Mouse (Mus musculus) midbrain, embryonic 16.5 days (tissue): ENCODE data around the gene Cdx2. TPM values are rescaled to one million over a fixed set of nuclear protein-coding genes. Genes with fewer than 3 reads are reported as not detected.

Experiments
- ATAC-seq: fragments of 200-750 bp; cut with Nextera tagmentation; 2 replicates; pipeline ENCODE4 v1.8.0; 2017; ENCODE audit warnings: moderate TSS enrichment
- H3K27ac ChIP-seq: fragments of 300-500 bp; sonication (generic); 2 replicates; pipeline ENCODE4 v1.5.1; 2014; ENCODE audit warnings: mild to moderate bottlenecking, low read length, mixed read lengths
- H3K27me3 ChIP-seq: fragments of 300-500 bp; sonication (generic); 2 replicates; pipeline ENCODE4 v1.6.1; 2014; ENCODE audit warnings: low read depth, low read length, mixed read lengths; ENCODE audit not compliant: control insufficient read depth, insufficient read depth
- H3K36me3 ChIP-seq: fragments of 300-500 bp; sonication (generic); 2 replicates; pipeline ENCODE4 v1.6.1; 2014; ENCODE audit warnings: mild to moderate bottlenecking, low read length, moderate library complexity, mixed read lengths; ENCODE audit not compliant: control insufficient read depth, insufficient read depth
- H3K4me1 ChIP-seq: fragments of 300-500 bp; sonication (generic); 2 replicates; pipeline ENCODE4 v1.6.1; 2014; ENCODE audit warnings: mild to moderate bottlenecking, low read length, mixed read lengths; ENCODE audit not compliant: control insufficient read depth, insufficient read depth
- H3K4me2 ChIP-seq: fragments of 300-500 bp; sonication (generic); 2 replicates; pipeline ENCODE4 v1.6.1; 2014; ENCODE audit warnings: mild to moderate bottlenecking, low read length, mixed read lengths
- H3K4me3 ChIP-seq: fragments of 300-500 bp; sonication (generic); 2 replicates; pipeline ENCODE4 v1.5.1; 2014; ENCODE audit warnings: low read depth, mild to moderate bottlenecking, low read length, moderate library complexity, mixed read lengths
- H3K9ac ChIP-seq: fragments of 300-500 bp; sonication (generic); 2 replicates; pipeline ENCODE4 v1.6.1; 2014; ENCODE audit warnings: low read depth, low read length, mixed read lengths
- H3K9me3 ChIP-seq: fragments of 300-500 bp; sonication (generic); replicated peaks from 2 replicates; pipeline ENCODE4 v1.6.1; 2014; ENCODE audit warnings: mild to moderate bottlenecking, low read length, mixed read lengths; ENCODE audit not compliant: control insufficient read depth, poor library complexity, severe bottlenecking
- WGBS: fragments of 180-500 bp; shearing (Covaris S2); extraction: QIAGEN DNeasy Blood & Tissue Kit; methylation state at CpG from one replicate; pipeline ENCODE4 v1.1.7; 2014; 5-methylcytosine and 5-hydroxymethylcytosine counted together
- polyA plus RNA-seq: library from polyadenylated mRNA; unstranded; fragments of >200 nt; fragmentation: Nextera tagmentation; extraction: Ambion mirVana; gene quantifications from 2 replicates; pipeline ENCODE4 v1.2.1, GENCODE M21; 2015

The Cdx2 gene
- polyA plus RNA-seq, 1 experiment from 2014 or later = not detected

DNA sequence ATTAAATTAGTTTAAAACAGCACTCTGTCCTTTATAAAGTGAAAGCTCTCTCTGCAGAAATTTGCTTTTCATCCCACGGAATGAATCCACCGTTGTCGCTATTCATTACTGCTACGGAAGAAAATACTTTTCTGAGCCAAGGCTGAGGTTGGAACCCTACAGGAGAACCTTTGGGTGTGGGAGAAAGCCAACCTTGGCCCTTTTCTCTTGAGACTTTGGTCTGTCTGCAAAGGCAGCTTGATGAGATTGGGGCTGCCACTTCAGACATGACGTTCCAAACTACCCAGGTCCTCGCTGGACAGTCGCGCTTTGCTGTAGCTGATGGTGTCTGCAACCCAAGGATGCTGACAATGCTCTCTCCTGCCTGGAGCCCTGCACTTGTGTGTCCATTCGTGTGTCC is 1.4 kb upstream of the Cdx2 start:
- Histone ChIP-seq H3K4me1 (peaks cover 7% of the 10 kb centered on the region; the same call in 1 of the 2 replicates), H3K4me2 (no peak overlapping the region), H3K4me3 (no peak overlapping the region), H3K9me3 (no peaks in the 10 kb centered on the region), H3K27me3 (peaks cover 89% of the 10 kb centered on the region), H3K9ac (no peak overlapping the region), H3K27ac (no peak overlapping the region), H3K36me3 (no peaks in the 10 kb centered on the region)
- no peak for ATAC-seq
- 5% methylated on average over 9 of the region's 9 CpGs for WGBS

DNA sequence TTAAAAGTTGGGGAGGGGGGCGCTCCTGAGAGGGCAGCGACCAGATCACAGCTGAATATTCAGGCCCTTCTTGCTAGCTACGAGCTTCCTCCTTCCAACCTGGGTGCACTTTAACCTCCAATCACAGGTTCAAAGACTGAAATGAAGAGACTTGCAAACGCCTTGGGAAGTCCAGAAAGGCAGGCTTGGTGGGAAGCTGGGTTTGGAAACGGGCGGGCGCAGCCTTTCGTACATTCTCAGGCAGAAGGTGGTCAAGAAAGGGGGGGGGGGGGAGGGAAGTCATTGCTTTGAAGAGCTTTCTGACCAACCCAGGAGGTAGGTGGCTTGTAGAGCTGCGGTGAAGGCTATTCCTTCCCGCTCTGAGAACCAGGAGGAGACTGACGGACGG is 322 bp upstream of the Cdx2 start:
- Histone ChIP-seq H3K4me1 (peaks cover 7% of the 10 kb centered on the region; the same call in 1 of the 2 replicates), H3K9ac (no peak overlapping the region), H3K9me3 (no peaks in the 10 kb centered on the region), H3K4me2 (no peak overlapping the region), H3K27me3 (peaks cover 93% of the 10 kb centered on the region), H3K27ac (no peak overlapping the region), H3K36me3 (no peaks in the 10 kb centered on the region), H3K4me3 (no peak overlapping the region)
- ATAC-seq = no peak
- WGBS = under 1% methylated on average over 12 of the region's 12 CpGs

DNA sequence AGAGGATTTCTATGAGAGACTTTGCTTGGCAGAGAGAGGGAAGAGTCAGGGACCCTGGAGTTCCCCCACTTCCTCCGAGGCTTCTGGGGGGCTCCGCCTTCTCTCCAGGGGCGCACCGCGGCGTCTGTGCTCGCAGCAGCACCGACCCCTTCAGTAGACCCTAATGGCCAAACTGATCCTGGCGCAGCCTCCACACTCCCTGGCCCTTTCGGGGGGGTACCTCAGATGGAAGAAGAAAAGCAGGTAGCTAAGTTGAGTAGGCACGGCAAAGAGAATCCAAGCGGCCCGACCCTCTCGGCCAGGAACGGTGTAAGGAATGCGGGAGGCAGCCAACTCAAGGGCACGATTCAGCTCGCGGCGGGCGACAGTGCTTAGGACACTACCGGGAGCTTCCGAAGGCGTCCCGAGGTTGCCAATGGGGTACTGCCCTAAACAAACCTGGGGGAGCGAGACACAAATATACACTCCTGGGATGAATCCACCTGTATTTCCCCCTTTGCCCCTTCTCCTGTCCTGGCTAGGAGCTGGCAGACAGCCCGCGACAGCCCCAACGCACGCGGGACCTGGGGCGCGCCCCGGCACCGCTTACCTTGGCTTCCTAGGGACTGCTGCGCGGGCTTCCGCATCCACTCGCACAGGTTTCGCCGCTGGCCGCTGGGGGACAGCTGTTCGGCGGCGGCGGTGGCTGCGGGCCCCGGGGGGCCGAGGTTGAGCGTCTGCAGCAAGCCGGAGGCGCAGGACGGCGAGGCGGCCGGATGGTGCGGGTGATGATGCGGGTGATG is 1.0 kb downstream of the Cdx2 start:
- Histone ChIP-seq H3K4me1 (peaks cover 7% of the 10 kb centered on the region; the same call in 1 of the 2 replicates), H3K9ac (no peak overlapping the region), H3K4me3 (no peak overlapping the region), H3K4me2 (no peak overlapping the region), H3K9me3 (no peaks in the 10 kb centered on the region), H3K27me3 (peaks cover 94% of the 10 kb centered on the region), H3K36me3 (no peaks in the 10 kb centered on the region), H3K27ac (no peak overlapping the region)
- ATAC-seq = no peak
- under 1% methylated on average over 58 of the region's 58 CpGs for WGBS

DNA sequence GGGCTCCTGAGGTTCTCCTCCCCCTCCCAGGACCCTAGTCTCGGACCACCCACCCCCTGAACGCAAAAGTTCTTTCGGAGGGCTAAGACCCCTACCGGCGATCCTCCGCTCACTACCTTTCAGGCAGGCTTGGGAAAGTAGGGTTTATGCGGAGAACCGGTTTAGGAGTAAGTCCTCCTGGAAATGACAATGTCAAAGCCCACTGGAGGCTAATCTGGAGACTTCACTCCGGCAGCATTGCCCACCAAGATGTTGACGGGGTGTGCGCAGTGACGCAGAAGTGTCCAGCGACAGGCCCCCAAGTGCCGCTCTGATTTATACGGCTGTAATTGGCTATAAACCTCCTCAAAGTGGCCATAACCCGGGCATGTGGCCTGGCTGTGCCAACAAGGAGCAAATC is 1.9 kb downstream of the Cdx2 start:
- Histone ChIP-seq H3K9me3 (no peaks in the 10 kb centered on the region), H3K27me3 (peaks cover 89% of the 10 kb centered on the region), H3K4me3 (no peak overlapping the region), H3K36me3 (no peaks in the 10 kb centered on the region), H3K4me1 (peaks cover 7% of the 10 kb centered on the region; the same call in 1 of the 2 replicates), H3K4me2 (no peak overlapping the region), H3K9ac (no peak overlapping the region), H3K27ac (no peak overlapping the region)
- no peak for ATAC-seq
- WGBS = under 1% methylated on average over 16 of the region's 16 CpGs

DNA sequence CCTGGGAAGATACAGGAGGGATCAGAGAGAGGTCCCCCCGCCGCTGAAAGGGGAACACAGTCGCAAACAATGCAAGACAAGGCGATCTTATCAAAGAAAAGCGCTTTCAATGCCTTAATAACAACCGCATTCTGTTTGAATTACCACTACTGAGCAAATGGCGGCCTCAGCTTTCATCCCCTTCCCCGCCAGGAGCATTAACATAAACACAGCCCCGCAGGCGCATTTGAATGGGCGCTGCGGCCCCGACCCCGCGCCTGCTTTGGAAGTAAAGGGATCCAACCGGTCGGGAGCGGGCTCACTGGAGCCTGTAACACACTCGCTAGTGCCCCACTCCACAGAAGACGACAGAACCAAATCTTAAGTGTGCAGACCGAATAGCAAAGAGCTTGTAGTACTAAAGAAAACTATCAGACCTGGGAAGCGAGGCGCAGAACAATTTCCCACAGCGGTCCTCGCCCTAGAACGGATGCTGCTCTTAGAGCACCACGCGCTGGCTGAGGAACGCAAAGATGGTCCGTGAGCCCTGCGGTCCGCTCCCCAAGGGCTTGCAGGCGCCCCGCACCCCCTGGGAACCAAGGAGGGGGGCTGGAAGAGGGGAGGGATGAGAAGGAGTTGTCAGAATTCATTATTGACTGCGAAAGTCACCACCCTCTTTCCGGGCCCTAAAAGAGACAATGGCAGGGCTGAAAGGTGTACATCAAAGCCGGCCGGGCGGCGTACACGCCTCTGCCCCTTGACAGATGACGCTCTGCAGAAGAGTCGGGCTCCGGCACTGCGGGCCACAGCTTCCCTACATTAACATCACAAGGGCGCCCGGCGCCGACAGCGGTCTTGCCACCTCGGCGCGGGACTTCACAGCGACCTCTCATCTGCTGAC is 2.6 kb downstream of the Cdx2 start:
- Histone ChIP-seq H3K9me3 (no peaks in the 10 kb centered on the region), H3K4me1 (peaks cover 7% of the 10 kb centered on the region; the same call in 1 of the 2 replicates), H3K27ac (no peak overlapping the region), H3K36me3 (no peaks in the 10 kb centered on the region), H3K27me3 (peaks cover 89% of the 10 kb centered on the region), H3K4me3 (no peak overlapping the region), H3K9ac (no peak overlapping the region), H3K4me2 (no peak overlapping the region)
- no peak for ATAC-seq
- under 1% methylated on average over 54 of the region's 54 CpGs for WGBS

DNA sequence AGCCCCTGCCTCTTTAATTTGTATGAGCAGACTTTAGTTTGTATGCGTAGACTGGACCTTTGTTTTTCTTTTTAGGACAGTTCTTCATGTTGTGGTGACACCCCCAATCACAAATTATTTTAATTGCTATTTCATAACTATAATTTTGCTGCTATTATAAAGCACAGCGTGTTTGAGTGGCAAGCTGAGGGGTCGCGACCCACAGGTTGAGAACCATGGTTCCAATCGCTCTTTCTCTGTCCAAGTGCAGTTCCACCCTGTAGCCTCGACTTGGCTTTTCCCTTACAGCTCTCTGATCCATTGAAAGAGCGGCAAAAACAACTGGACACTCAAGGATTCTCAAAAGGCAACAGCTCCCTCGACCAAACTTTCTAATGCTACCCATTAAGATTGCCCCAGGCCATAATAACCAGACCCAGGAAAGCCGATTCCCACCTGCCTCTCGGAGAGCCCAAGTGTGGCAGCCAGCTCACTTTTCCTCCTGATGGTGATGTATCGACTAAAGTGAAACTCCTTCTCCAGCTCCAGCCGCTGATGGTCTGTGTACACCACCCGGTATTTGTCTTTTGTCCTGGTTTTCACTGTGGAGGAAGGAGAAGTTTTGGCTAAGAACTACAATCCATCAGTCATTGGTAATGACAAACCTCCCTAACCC is 4.2 kb downstream of the Cdx2 start:
- H3K36me3 ChIP-seq = no peaks in the 10 kb centered on the region
- WGBS = 3% methylated on average over 13 of the region's 13 CpGs
- no peak overlapping the region for H3K27ac ChIP-seq
- H3K4me3 ChIP-seq = no peak overlapping the region
- H3K4me1 ChIP-seq = peaks cover 10% of the 10 kb centered on the region; the same call in 1 of the 2 replicates
- no peaks in the 10 kb centered on the region for H3K9me3 ChIP-seq
- peaks cover 89% of the 10 kb centered on the region for H3K27me3 ChIP-seq
- ATAC-seq = no peak
- no peak overlapping the region for H3K9ac ChIP-seq
- H3K4me2 ChIP-seq = no peak overlapping the region

DNA sequence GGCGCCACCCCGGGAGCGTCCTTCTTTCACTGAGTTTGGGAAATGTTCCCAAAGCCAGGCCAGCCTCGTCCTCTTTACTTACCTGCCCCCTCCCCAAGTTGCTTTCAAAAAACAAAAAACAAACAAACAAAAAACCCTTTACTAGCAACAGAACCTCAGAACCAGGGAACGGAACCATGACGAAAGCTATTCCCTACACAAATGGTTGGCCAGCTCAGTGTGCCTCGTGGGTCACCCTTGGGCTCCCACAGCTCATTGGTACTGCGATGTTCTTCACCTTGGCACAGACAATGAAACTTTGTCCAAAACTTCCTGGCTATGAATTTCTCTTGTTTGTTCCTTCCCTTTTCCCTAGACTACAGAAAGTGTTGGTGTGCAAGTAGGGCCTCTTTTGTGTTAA is 4.9 kb downstream of the Cdx2 start:
- ATAC-seq = no peak
- WGBS = 4% methylated on average over 8 of the region's 8 CpGs
- Histone ChIP-seq H3K27ac (no peak overlapping the region), H3K36me3 (no peaks in the 10 kb centered on the region), H3K4me1 (peaks cover 10% of the 10 kb centered on the region; the same call in 1 of the 2 replicates), H3K9me3 (no peaks in the 10 kb centered on the region), H3K4me3 (no peak overlapping the region), H3K27me3 (peaks cover 89% of the 10 kb centered on the region), H3K4me2 (no peak overlapping the region), H3K9ac (no peak overlapping the region)

DNA sequence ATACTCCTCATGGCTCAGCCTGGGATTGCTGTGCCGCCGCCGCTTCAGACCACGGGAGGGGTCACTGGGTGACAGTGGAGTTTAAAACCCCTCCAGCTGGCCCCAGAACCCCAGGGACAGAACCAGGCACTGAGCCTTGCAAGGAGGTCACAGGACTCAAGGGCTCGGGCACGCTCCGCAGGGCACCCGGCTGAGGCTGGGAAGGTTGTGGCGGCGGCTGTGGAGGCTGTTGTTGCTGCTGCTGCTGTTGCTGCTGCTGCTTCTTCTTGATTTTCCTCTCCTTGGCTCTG is 5.3 kb downstream of the Cdx2 start:
- WGBS = 1% methylated on average over 10 of the region's 10 CpGs
- no peak overlapping the region for H3K4me3 ChIP-seq
- no peaks in the 10 kb centered on the region for H3K36me3 ChIP-seq
- peaks cover 8% of the 10 kb centered on the region; the same call in 1 of the 2 replicates for H3K4me1 ChIP-seq
- peaks cover 89% of the 10 kb centered on the region for H3K27me3 ChIP-seq
- H3K9me3 ChIP-seq = no peaks in the 10 kb centered on the region
- H3K9ac ChIP-seq = no peak overlapping the region
- H3K27ac ChIP-seq = no peak overlapping the region
- ATAC-seq = no peak
- H3K4me2 ChIP-seq = no peak overlapping the region
